Mouse (Mus musculus) gastrocnemius, adult 18-20 months (tissue): ENCODE measurements around the gene Prorsd1. TPM values are rescaled to one million over a fixed set of nuclear protein-coding genes. Genes with fewer than 3 reads are reported as not detected.

Experiments used
- DNase-seq: peaks from one replicate; pipeline ENCODE4 v3.0.0; 2021; ENCODE audit warnings: low spot score
- total RNA-seq, 2 experiments: library from RNA; stranded (reverse); gene quantifications; 2 replicates each; pipeline ENCODE4 v1.2.3; 2021

Gene Prorsd1
- total RNA-seq, 2 experiments from 2014 or later, result 21.5 to 23.2 TPM

DNA sequence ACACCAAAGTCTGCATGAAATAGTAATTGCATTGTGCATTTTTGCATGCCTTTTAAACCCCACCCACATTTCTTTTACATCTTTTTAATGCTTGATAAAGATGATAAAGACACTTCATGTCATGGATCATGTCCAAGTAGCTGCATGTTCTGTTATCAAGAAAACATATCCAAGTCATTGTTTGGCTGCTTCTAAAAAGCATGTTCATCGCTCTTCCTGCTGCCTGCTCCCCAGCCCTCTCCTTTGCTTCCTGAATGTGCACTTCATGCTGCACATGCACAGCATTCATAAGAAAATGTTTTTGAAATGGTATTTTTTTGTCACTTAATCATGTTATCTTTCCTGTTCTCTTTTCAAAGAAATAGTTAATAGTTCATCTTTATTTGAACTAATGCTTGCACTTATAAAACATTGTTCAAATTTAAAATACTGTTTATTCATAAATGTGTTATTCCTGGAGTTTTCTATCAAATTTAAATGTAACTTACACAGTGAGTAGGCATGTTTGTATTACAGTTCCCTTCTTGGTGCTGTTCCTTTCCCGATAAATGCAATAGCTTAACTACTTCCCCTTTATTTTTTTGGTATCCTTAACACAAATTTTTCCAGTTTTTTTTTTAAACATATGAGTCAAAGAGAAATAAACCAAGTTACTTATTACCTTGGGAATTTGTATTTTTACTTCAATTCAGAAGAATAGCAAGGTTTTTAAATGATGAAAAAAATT lies 9.8 kb downstream of the Prorsd1 start:
- no peak for DNase-seq

GRCm38 (mm10) chr11:29503948-29504893 lies 10.6 kb downstream of the Prorsd1 start:
- DNase-seq, result no peak

DNA sequence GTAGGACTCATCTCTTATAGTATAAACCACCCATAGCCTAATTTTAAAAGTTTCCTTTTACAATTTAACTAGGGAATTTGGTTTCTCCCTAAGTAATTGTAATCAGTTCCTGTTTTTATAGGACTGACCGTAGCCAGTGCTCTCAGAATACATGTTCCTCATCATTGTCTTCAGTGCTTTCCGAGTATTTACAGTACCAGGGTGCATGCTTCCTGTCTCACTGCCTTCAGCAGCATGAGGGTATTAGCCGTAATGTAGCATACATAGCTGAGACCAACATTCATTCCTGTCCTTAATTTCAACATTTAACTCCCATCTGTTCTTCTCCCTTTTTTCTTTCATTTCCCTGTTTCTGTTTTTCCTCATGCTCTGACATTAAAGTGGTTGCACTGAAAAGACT lies 17.9 kb downstream of the Prorsd1 start:
- no peak for DNase-seq

DNA sequence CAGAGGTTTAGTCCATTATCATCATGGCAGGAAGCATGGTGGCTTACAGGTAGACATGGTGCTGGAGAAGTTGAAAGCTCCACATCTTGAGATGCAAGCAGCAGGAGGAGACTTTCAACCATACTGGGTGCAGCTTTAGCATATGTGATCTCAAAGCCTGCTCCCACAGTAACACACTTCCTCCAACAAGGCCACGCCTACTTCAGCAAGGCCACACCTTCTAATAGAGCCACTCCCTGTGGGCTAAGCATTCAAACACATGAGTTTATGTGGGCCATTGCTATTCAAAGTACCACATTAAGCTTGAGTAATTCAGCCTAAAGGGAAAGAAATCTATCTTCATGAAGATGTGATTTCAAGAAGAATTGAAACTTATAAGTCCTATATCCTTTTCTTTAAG lies 21.7 kb downstream of the Prorsd1 start:
- DNase-seq, result no peak

DNA sequence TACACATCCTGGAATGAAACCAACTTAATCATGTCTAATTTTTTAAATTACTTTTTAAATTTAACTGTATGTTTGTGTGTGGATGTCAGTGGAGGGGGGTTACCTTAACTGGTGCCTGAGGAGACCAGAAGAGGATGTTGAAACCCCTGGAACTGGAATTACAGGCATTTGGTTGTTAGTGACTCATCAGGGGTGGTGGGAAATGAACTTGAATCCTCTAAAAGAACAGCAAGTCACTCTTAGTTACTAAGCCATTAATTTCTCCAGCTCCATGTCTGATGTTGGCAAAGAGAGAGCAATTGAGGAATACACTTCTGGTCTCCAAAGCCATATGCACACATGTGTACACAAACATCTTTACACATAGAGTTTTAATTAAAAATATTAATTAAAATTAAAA lies 40.2 kb downstream of the Prorsd1 start:
- DNase-seq, result no peak

Other genes with a start within 250 kb of the Prorsd1 start
- 1 to 10 TPM; 2.2 to 2.3 TPM for gene Ccdc88a, start 141.4 kb downstream of the Prorsd1 start, total RNA-seq
- 10 to 100 TPM; 23.4 to 24.1 TPM for gene Mtif2, start 11.4 kb upstream of the Prorsd1 start, total RNA-seq
- gene Clhc1, start 32.9 kb upstream of the Prorsd1 start, total RNA-seq, result not detected
- gene Rps27a, start 33.1 kb upstream of the Prorsd1 start, total RNA-seq, result 100 to 1,000 TPM; 332 to 350 TPM
- 100 to 1,000 TPM; 646 to 802 TPM for gene Rtn4, start 177.9 kb upstream of the Prorsd1 start, total RNA-seq